Mouse (Mus musculus) thymus, postnatal 36 days (tissue): ENCODE measurements around the gene Fat4.

ENCODE experiments used
- DNase-seq, 2 experiments: peaks; one replicate each; pipeline ENCODE4 v3.0.0; 2022; ENCODE audit warnings: mixed read lengths in 2 of 2

The Fat4 gene

GRCm38 (mm10) chr3:38907676-38908425, 21.1 kb downstream of the Fat4 start:
- no peak for DNase-seq

GRCm38 (mm10) chr3:38908426-38909111, 21.8 kb downstream of the Fat4 start:
- no peak for DNase-seq

- no peak for DNase-seq
These were observed 26.2 kb downstream of the Fat4 start for GRCm38 (mm10) chr3:38912768-38913487.

- DNase-seq: no peak
These were observed 26.9 kb downstream of the Fat4 start for GRCm38 (mm10) chr3:38913488-38914105.

GRCm38 (mm10) chr3:38918926-38919325, 32.2 kb downstream of the Fat4 start:
- DNase-seq: no peak

- no peak for DNase-seq
These were observed 34.3 kb downstream of the Fat4 start for GRCm38 (mm10) chr3:38921031-38921430.

- no peak for DNase-seq
These were observed 36.5 kb downstream of the Fat4 start for GRCm38 (mm10) chr3:38923251-38923686.

- DNase-seq: no peak
These were observed 41.4 kb downstream of the Fat4 start for GRCm38 (mm10) chr3:38928076-38928686.

GRCm38 (mm10) chr3:38928751-38929150, 42.0 kb downstream of the Fat4 start:
- DNase-seq: no peak

- DNase-seq: no peak
These were observed 48.0 kb downstream of the Fat4 start for GRCm38 (mm10) chr3:38934780-38935179.

GRCm38 (mm10) chr3:38936485-38936884, 49.7 kb downstream of the Fat4 start:
- DNase-seq: no peak

GRCm38 (mm10) chr3:38937159-38937558, 50.4 kb downstream of the Fat4 start:
- DNase-seq: no peak

GRCm38 (mm10) chr3:38938136-38938535, 51.4 kb downstream of the Fat4 start:
- no peak for DNase-seq

- DNase-seq: no peak
These were observed 52.8 kb downstream of the Fat4 start for GRCm38 (mm10) chr3:38939573-38939972.

- DNase-seq: no peak
These were observed 53.6 kb downstream of the Fat4 start for GRCm38 (mm10) chr3:38940327-38940726.

GRCm38 (mm10) chr3:38945157-38945556, 58.4 kb downstream of the Fat4 start:
- no peak for DNase-seq

GRCm38 (mm10) chr3:38947706-38948105, 61.0 kb downstream of the Fat4 start:
- DNase-seq: no peak

GRCm38 (mm10) chr3:38952602-38953001, 65.9 kb downstream of the Fat4 start:
- DNase-seq: no peak

GRCm38 (mm10) chr3:38954196-38954595, 67.5 kb downstream of the Fat4 start:
- no peak for DNase-seq

- no peak for DNase-seq
These were observed 69.4 kb downstream of the Fat4 start for GRCm38 (mm10) chr3:38956012-38956648.

- no peak for DNase-seq
These were observed 70.4 kb downstream of the Fat4 start for GRCm38 (mm10) chr3:38957186-38957585.

GRCm38 (mm10) chr3:38962328-38962727, 75.6 kb downstream of the Fat4 start:
- no peak for DNase-seq
